Mouse (Mus musculus) regulatory T cell (primary cell): ENCODE results near the gene Ncor2.
"Not testable (repeated sequence)": the region's sequence is repeated elsewhere in the genome, so short reads cannot be mapped to it uniquely, and the experiment has no call there.

Source experiments
- in situ Hi-C: fragments of 300-600 bp; cut with MboI, MseI; formaldehyde crosslinking; loops from one replicate; pipeline ENCODE4 v1.15.1; 2025; ENCODE audit warnings: high pct_unique_total_duplicates

Ncor2 gene

GRCm38 (mm10) chr5:125179007-125179734, at the start of gene Ncor2:
Gene Ncor2 (minus strand): TSS chr5:125179219.
- in situ Hi-C loops, result loop anchor here (5.0 kb wide), 1 partner anchor 72 kb away; no protein-coding TSS in a partner anchor

GRCm38 (mm10) chr5:125227699-125228098, 48.7 kb upstream of the Ncor2 start:
- in situ Hi-C loops, result no loop called here

GRCm38 (mm10) chr5:125226229-125226634, 47.2 kb upstream of the Ncor2 start:
- in situ Hi-C loops, result no loop called here

GRCm38 (mm10) chr5:125224925-125225324, 45.9 kb upstream of the Ncor2 start:
- in situ Hi-C loops, result no loop called here

GRCm38 (mm10) chr5:125223961-125224360, 44.9 kb upstream of the Ncor2 start:
- in situ Hi-C loops, result no loop called here

- in situ Hi-C loops, result no loop called here
Measured at GRCm38 (mm10) chr5:125222706-125223105, 43.7 kb upstream of the Ncor2 start.

- in situ Hi-C loops, result no loop called here
Measured at GRCm38 (mm10) chr5:125221868-125222267, 42.8 kb upstream of the Ncor2 start.

GRCm38 (mm10) chr5:125217426-125218170, 38.6 kb upstream of the Ncor2 start:
- in situ Hi-C loops, result loop anchor here (10.0 kb wide), 1 partner anchor 923 kb away; no protein-coding TSS in a partner anchor

GRCm38 (mm10) chr5:125215930-125216459, 37.0 kb upstream of the Ncor2 start:
- in situ Hi-C loops, result loop anchor here (10.0 kb wide), 1 partner anchor 921 kb away; no protein-coding TSS in a partner anchor

- in situ Hi-C loops, result loop anchor here (10.0 kb wide), 1 partner anchor 921 kb away; no protein-coding TSS in a partner anchor
Measured at GRCm38 (mm10) chr5:125215346-125215929, 36.4 kb upstream of the Ncor2 start.

- in situ Hi-C loops, result loop anchor here (10.0 kb wide), 1 partner anchor 919 kb away; no protein-coding TSS in a partner anchor
Measured at GRCm38 (mm10) chr5:125214064-125214463, 35.0 kb upstream of the Ncor2 start.

GRCm38 (mm10) chr5:125204910-125205309, 25.9 kb upstream of the Ncor2 start:
- in situ Hi-C loops, result not testable (repeated sequence)

GRCm38 (mm10) chr5:125204199-125204815, 25.3 kb upstream of the Ncor2 start:
- in situ Hi-C loops, result no loop called here

GRCm38 (mm10) chr5:125203759-125204158, 24.7 kb upstream of the Ncor2 start:
- in situ Hi-C loops, result no loop called here

GRCm38 (mm10) chr5:125203099-125203498, 24.1 kb upstream of the Ncor2 start:
- in situ Hi-C loops, result no loop called here

GRCm38 (mm10) chr5:125202100-125202499, 23.1 kb upstream of the Ncor2 start:
- in situ Hi-C loops, result no loop called here

GRCm38 (mm10) chr5:125199086-125199485, 20.1 kb upstream of the Ncor2 start:
- in situ Hi-C loops, result no loop called here

GRCm38 (mm10) chr5:125197325-125197724, 18.3 kb upstream of the Ncor2 start:
- in situ Hi-C loops, result not testable (repeated sequence)

GRCm38 (mm10) chr5:125196054-125196453, 17.0 kb upstream of the Ncor2 start:
- in situ Hi-C loops, result no loop called here

GRCm38 (mm10) chr5:125195142-125195541, 16.1 kb upstream of the Ncor2 start:
- in situ Hi-C loops, result no loop called here
